Mouse (Mus musculus) heart, postnatal 10 days (tissue): ENCODE data around the gene Platr17. TPM values are rescaled to one million over a fixed set of nuclear protein-coding genes. Genes with fewer than 3 reads are reported as not detected.

Source experiments
- microRNA-seq, 2 experiments: library from miRNA; unstranded; fragments of <30 nt; microRNA quantifications; one replicate each; pipeline ENCODE4 v1.2.0; 2022
- total RNA-seq, 2 experiments: library from RNA; stranded (reverse); gene quantifications; 2 replicates each; pipeline ENCODE4 v1.2.3; 2021

The Platr17 gene
- total RNA-seq, 2 experiments from 2014 or later = not detected

Small RNA genes lying within 50 kb of the gene (microRNA-seq; reads per million reads assigned to microRNA genes)
- 0 reads per million in 2 experiments for gene Gm27740

Other genes with a start within 250 kb of the Platr17 start
- gene Hnrnpm, start 218.3 kb upstream of the Platr17 start, total RNA-seq = 100 to 1,000 TPM; 127 to 144 TPM
- 100 to 1,000 TPM; 120 to 121 TPM for gene March2, start 186.5 kb upstream of the Platr17 start, total RNA-seq
- 100 to 1,000 TPM; 343 to 349 TPM for gene Rab11b, start 144.6 kb upstream of the Platr17 start, total RNA-seq
- gene Angptl4, start 123.3 kb upstream of the Platr17 start, total RNA-seq = 100 to 1,000 TPM in 1 of 2 experiments, 10 to 100 TPM in 1; 34.9 to 119 TPM
- 10 to 100 TPM; 78.7 to 84.2 TPM for gene Kank3, start 94.6 kb upstream of the Platr17 start, total RNA-seq
- 1,000 to 10,000 TPM; 1,002 to 1,034 TPM for gene Rps28, start 80.6 kb upstream of the Platr17 start, total RNA-seq
- 100 to 1,000 TPM; 499 to 513 TPM for gene Ndufa7, start 80.6 kb upstream of the Platr17 start, total RNA-seq
- 10 to 100 TPM; 19.7 to 22.9 TPM for gene Cd320, start 62.0 kb upstream of the Platr17 start, total RNA-seq
- not detected for gene Gm7029, start 31.3 kb upstream of the Platr17 start, total RNA-seq
- 10 to 100 TPM; 12.6 to 13.8 TPM for gene Kifc1, start 14.5 kb upstream of the Platr17 start, total RNA-seq
- 10 to 100 TPM; 16.9 to 18.3 TPM for gene Daxx, start 4.3 kb downstream of the Platr17 start, total RNA-seq
- 10 to 100 TPM; 85.4 to 98.6 TPM for gene Tapbp, start 10.8 kb downstream of the Platr17 start, total RNA-seq
- gene Zbtb22, start 10.8 kb downstream of the Platr17 start, total RNA-seq = 10 to 100 TPM; 29.4 to 33.0 TPM
- 10 to 100 TPM; 54.8 to 57.9 TPM for gene Rgl2, start 24.4 kb downstream of the Platr17 start, total RNA-seq
- gene Pfdn6, start 35.2 kb downstream of the Platr17 start, total RNA-seq = 10 to 100 TPM; 70.8 to 78.9 TPM
- gene Wdr46, start 35.5 kb downstream of the Platr17 start, total RNA-seq = 10 to 100 TPM; 12.4 to 12.6 TPM
- 1 to 10 TPM; 2.7 to 3.7 TPM for gene B3galt4, start 46.4 kb downstream of the Platr17 start, total RNA-seq
- 10 to 100 TPM; 36.3 to 36.8 TPM for gene Vps52, start 50.7 kb downstream of the Platr17 start, total RNA-seq
- 100 to 1,000 TPM; 566 to 572 TPM for gene Rps18, start 50.9 kb downstream of the Platr17 start, total RNA-seq
- gene H2-K1, start 95.2 kb downstream of the Platr17 start, total RNA-seq = 10 to 100 TPM; 54.8 to 56.2 TPM
- gene Ring1, start 119.5 kb downstream of the Platr17 start, total RNA-seq = 10 to 100 TPM; 16.5 to 17.6 TPM
- gene H2-Ke6, start 122.9 kb downstream of the Platr17 start, total RNA-seq = 10 to 100 TPM; 80.8 to 88.1 TPM
- gene Slc39a7, start 126.5 kb downstream of the Platr17 start, total RNA-seq = 10 to 100 TPM; 81.7 to 84.4 TPM
- 10 to 100 TPM; 45.4 to 46.7 TPM for gene Rxrb, start 126.7 kb downstream of the Platr17 start, total RNA-seq
- gene Col11a2, start 134.3 kb downstream of the Platr17 start, total RNA-seq = 1 to 10 TPM; 1.5 to 1.8 TPM
- under 1 TPM in 1 of 2 experiments, not detected in 1; 0.31 TPM for gene H2-Oa, start 187.2 kb downstream of the Platr17 start, total RNA-seq
- gene H2-DMa, start 214.4 kb downstream of the Platr17 start, total RNA-seq = 1 to 10 TPM; 4.1 to 4.5 TPM
- 100 to 1,000 TPM; 113 to 119 TPM for gene Brd2, start 217.5 kb downstream of the Platr17 start, total RNA-seq
- 1 to 10 TPM in 1 of 2 experiments, under 1 TPM in 1; 0.98 to 1.1 TPM for gene H2-DMb2, start 238.2 kb downstream of the Platr17 start, total RNA-seq
- gene H2-DMb1, start 247.9 kb downstream of the Platr17 start, total RNA-seq = under 1 TPM; 0.72 to 0.89 TPM